Mouse (Mus musculus) adrenal gland, adult 8-10 months (tissue): ENCODE data around the gene Pbrm1. TPM values are rescaled to one million over a fixed set of nuclear protein-coding genes. Genes with fewer than 3 reads are reported as not detected.

Source experiments
- DNase-seq: peaks from one replicate; pipeline ENCODE4 v3.0.0; 2022
- total RNA-seq, 4 experiments: library from RNA; stranded (reverse); gene quantifications; 2 replicates each; pipeline ENCODE4 v1.2.4; 2022

Gene Pbrm1
- total RNA-seq, 4 experiments from 2014 or later, result 52.9 to 66.2 (median 61.2) TPM

DNA sequence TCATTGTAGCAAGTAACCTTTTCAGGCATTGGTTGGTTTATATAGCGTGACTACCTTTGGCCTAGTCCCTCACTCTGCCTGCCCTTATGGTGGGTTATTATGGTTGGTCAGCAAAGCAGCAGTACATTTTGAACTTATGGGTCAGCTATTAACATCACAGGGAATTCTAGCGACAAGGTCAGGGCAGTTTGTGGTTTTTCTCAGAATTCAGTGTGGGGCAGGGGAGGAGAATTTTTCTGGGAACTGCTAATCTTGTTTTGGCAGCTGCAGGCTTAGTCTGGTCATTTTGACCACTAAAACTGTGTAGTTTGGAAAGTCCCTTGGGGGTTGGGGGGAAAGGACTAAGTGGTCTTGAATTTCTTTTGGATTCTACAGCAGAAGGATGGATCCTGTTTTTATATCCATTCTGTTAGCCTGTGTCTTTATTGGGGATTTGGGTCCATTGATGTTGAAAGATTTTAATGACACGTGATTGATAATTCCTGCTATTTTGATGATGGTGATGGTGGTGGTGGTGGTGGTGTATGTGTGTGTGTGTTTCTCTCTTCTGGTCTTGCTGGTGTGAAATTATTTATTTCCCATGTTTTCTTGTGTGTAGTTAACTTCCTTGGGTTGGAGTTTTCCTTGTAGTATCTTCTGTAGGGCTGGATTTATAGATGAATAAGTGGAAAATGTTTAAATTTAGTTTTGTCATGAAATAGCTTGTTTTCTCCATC is 60.5 kb downstream of the Pbrm1 start:
- DNase-seq, result no peak

DNA sequence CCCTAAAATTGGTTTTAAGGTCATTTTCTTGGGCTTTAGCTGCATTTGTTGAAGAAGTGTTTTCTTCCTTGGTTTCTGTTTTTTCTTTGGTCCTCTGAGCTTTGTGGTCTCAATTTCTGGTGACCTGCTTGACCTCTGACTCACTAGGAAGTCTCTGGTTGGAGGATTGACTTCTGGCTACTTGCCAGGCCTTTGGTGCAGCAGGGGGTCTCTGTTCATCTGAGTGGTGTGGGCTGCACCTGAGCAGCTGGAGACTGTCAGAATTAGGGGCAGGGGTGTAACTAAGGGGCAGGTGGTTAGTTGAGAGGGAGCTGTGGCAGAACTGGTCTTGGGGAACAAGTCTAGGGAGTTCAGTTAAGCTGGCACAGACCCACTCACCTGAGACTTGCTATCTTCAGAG is 62.2 kb downstream of the Pbrm1 start:
- DNase-seq, result no peak

DNA sequence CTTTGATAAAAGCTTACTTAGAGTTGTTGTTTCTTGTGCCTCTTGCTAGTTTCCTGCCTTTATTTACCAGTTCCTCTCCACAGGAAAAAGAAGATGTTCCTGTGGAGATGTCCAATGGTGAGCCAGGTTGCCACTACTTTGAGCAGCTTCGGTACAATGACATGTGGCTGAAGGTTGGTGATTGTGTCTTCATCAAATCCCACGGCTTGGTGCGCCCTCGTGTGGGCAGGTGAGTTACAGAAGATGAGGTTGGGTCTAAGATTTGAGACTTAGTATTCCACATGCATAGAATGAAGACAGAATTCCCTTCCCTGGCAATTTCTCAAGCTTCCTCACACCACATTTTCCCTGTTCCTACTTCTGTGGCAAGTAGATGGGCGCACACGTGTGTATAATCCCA is 68.5 kb downstream of the Pbrm1 start:
- DNase-seq, result no peak

DNA sequence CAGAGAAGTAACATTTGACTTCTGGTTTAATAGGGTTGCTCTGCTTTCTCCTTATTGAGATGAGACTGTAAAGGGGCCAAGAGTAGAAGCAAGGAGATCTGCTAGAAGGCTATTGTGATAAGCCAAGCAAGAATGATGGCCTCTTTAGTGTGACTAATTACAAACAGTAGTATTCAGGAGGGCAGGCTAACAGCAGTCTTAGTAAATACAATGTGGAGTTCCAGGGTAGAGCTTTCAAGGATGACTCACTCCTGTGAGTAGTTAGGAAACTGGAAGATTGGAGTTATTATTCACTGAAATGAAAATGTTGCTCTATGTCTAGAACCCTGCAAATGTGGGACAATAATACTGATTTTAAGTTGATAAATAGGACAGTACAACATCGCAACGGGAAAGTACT is 69.6 kb downstream of the Pbrm1 start:
- no peak for DNase-seq

DNA sequence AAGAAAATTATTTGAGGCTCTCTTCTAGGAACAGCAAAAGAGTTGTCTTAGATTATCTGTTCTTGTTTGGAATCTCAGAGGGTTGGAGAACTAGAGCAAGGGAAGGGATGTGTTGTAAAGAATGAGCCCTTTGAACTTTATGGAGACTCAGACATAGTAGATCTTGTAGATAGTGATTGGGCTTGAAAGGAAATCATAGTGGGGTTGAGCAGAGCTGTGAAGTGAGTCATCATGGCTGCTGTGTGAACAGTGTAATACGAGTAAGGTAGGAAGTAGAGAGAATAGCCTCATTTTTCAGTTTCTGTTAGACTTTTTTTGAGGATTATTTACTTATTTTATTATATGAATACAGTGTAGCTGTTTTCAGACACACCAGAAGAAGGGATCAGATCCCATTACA is 71.0 kb downstream of the Pbrm1 start:
- DNase-seq, result no peak

DNA sequence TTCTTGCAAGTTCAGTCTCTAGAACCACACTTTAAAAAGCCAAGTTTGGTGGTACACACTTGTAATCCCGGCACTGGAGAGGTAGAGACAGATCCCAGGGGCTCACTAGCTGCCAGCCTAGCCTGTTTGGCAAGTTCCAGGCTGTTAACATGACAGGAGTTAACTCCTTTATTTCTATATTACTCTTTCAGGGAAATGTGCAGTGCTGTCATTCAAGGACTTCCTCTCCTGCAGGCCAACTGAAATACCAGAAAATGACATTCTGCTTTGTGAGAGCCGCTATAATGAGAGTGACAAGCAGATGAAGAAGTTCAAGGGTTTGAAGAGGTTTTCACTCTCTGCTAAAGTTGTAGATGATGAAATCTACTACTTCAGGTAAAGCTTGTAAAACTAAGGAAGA is 86.2 kb downstream of the Pbrm1 start:
- no peak for DNase-seq

DNA sequence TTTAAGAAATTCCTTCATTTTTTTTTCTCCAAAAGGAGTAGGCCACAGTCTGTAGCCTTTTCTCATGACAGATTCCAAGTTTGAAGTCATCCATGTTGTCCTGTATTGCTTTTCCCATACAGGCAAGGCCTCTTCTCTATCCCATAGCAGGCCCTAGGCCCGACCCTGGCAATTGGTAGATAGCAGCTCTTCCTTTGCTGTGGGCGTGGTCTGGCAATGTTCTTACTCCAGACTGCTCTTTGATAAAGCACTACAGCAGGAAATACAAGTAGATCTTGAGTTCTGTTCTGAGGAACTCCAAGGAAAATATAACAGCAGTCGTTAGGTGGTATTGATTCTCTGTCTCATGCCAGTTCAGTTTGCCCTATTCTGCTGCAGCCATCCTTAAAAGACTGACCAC is 91.7 kb downstream of the Pbrm1 start:
- no peak for DNase-seq

DNA sequence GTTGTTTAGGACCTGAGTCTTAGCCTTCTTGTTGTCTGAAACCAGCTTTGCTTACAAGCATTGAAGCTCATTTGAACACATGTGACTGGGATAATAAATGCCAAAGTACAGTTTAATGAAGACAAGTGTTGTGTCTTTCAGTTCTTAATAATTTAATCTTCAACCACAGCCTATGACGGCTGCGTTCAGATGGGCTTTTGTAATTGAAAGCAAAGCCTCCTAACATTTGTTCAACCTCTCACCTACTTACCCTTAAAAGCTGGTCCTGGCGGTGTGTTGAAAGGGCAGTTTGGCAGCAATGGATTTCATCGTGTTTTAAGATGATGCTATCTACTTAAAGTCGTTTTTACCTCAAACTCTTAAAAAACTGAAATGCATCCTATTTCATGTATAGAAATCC is 93.2 kb downstream of the Pbrm1 start:
- DNase-seq, result no peak

DNA sequence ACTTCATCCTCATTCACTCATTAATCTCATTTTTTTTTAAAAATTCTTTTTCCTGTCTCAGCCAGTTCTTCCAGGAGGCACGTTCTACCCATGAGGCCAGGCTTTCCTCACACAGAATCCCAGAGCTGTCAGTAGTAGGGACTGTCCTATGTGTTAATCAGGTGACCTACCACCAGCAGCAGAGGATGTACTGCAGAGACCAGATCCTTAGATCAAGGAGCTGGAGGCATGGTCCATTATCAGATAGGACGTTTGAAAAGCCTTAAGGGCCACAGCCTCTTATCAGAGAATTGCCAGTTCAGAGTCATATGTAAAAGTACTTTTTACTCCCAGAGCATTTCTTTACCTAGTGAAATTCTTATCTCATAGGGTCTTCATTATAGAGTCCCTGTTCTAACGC is 95.1 kb downstream of the Pbrm1 start:
- DNase-seq, result no peak

DNA sequence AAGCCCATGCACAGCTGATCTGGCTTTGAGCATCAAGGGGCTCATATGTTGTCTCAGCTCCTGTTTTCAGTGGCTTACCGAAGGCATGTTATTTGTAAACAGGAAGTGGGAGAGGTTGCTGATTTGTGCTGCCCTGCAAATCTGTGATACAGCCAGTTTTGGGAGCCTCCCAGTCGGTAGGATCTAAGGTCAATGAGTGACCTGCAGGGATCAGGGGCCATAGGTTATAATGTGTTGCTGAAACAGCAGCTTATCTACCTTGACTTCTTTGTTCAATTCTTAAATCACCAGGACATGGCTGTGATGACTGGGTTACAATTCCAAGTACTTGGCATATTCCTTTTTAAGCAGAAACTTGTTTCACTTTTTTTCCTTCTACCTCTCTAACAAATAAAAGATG is 96.6 kb downstream of the Pbrm1 start:
- no peak for DNase-seq

DNA sequence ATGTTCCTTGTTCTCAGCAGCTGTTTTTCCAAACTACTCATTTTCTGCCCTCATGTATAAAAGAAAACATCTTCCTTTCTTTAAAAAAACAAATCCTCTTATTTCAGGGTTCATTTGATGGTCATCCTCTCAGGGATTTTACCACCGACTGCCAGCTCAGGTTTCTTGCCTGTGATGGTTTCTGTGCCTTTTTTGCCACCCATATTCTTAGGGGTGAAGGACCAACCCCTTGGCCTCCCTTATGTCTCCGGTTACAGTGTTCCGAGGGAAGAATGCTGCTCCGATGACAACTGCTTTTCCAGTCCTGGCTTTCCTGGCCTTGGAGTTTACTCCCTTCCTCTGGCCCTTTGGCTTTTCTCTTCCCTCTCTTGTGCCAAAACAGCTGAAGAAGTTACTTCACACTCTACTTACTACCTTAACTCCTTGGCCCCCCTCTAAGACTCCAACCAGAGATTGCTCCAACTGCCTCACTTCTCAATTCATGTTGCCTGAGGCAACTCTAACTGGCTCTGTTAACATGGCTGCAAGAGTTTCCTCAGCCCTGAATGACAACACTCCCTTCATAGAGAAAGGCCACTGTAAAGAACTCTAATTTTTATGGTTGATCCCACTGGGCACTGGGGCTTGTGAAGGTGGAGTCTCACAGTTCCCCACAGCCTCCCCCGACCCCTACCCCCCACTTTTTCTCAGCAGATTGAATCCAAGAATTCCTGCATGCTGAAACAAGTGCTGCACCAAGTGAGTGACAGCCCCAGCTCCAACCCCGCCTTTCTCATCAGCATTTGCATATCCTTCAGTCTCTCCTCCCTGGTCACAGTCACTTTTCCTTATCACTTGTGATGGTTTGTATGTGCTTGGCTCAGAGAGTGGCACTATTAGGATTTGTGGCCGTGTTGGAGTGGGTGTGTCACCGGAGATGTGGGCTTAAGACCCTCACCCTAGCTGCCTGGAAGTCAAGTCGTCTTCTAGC is 106.5 kb downstream of the Pbrm1 start:
- no peak for DNase-seq

DNA sequence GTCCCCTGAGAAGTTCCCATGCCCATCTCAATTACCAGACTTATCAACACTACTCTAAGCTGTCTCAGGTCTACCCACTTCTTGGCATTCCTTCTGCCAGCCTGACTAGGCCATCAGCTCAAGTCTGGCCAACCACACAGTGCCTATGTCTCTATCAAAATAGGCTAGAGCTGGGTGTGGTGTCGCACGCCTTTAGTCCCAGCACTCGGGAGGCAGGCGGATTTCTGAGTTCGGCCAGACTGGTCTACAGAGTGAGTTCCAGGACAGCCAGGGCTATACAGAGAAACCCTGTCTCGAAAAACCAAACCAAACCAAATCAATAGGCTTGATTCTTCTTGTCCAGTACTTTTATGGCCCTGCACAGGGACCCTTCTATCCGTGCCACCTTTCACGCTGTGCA is 107.9 kb downstream of the Pbrm1 start:
- no peak for DNase-seq

DNA sequence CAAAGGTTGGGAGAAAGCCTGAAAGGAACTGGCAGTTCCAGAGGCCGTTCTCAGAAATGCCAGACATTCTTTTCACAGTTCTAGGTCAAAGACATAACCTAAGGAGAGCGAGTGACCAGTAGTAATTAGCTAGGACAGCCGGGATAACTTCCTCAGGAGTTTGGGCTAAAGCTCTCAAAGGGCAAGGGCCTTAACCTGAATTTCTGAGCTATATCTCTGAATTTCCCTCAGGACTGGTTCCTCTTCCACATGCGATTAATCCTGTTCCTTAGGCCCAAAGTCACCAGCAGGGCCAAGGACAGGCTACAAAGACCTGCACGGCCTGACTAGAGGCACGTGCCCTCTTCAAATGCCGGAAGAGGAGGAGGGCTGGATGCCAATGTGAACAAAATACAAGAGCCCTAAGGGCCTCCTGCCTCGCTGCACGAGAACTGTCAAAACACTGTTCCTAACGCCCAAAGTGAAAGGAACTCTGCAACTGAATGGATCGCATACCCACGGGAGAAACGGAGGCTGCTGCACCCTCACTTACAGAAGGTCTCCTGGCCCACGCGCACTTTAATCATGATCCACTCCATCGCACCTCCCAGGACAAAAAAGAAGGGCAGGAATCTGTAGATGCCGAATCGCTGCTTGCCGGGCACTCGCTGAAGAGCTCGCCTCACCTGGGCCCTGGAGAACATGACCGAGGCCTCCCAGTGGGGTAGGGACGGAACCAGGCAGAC is 109.3 kb downstream of the Pbrm1 start:
- DNase-seq, result peak; percentile 57

DNA sequence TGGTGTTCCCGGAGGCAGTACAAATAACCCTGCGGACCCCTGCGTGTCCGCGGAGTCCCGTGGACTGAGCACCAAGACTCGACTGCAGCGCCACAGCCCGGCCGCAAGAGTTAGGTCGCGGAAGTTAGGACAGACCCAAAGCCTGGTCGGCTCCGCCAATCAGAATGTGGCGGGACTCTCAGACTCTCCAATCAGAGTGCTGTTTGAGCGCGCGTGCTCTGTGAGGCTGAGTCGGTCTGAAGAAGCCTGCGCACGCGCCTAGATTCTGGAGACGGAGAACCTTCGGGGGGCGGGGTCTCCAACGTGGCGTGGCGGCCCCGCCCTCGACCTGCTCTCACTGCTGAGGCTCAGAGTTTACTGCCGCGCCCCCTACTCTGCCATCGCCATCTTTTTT is 109.9 kb downstream of the Pbrm1 start, which contains the start of gene Smim4:
Gene Smim4 (minus strand): TSS at position 131 of the 394 bp plus-strand sequence.
- DNase-seq, result peak; percentile 97

DNA sequence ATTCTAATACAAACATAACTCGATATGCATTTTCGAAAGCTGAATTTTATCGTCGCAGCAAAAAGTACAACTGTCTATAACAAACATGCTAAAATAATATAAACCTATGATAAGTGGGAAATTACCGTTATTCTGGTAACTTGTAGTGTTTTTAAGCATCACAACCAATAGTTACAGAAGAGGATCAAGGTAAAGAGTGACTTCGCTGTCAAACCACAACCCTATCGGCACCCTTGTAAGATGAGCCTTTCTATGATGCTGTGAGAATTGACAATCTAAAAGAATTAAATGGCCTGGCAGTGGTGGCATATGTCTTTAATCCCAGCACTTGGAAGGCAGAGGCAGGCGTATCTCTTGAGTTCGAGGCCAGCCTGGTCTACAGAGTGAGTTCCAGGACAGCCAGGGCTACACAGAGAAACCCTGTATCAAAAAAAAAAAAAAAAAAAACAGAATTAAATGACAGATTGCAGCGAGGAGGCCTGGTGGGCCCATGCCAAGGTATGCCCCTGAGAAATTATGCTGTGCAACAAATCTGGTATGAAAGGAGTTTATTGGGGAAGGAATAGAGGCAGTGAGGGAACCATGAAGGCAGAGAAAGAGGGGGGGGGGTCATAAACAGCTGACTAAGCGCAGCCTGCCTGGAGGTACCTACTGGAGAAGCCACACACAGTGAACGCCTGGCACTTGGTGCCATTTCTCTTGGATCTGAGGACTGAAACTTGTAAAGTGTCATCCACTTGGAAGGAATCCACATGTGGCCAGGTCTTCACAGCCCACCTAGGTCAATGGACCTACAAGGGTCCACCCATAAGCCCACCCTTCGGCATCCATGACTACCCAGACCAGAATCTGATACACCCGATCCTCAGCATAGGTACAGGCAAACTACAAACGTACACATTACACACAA is 110.6 kb downstream of the Pbrm1 start:
- no peak for DNase-seq

DNA sequence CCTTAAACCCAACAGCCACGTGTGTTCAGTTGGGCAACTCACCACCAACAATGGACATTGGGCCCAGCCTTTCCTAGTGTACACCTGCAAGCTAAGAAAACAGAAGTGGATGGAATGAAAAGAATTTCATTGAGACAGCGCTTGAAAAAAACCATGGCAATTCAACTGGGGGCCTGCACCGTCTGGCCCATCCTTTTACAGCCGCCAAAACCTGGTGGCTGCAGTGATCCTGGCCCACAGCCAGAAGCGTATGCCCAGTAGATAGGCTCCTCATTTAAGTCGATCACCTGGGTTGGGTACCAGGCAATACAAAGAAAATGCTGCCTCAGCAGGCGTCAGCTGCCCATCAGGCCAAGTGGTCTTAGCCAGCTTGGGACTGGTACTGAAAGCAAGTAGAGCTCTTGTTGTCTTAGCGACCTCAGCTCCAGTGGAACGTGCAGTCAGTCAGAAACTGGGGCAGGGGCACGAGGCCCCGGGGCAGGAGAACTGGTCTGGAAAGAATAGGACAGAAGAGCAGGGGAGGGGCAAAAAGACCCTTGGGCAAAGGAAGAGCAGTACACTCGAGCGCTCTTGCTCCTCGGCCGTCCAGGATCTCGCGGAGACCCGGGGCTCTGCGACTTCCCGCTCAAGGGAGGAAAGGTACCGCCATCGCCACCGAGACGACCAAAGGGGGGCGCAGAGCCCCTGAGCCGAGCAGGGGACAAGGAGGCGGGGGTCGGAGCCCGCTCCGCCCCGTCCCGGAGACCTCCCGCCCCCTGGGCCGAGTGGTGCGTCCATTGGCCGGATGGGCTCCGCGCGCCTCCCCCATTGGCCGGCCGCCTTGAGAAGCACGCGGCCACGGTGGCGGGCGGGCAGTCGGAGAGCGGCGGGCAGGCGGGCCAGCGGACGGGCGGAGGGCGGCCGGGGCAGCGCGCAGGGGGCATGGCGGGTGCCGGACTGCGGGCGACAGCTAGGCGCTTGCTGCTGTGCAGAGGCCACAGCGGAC is 111.6 kb downstream of the Pbrm1 start, which contains the start of gene Nt5dc2:
Gene Nt5dc2 (plus strand): TSS at position 818 of the 985 bp plus-strand sequence.
- peak; percentile 76 for DNase-seq

DNA sequence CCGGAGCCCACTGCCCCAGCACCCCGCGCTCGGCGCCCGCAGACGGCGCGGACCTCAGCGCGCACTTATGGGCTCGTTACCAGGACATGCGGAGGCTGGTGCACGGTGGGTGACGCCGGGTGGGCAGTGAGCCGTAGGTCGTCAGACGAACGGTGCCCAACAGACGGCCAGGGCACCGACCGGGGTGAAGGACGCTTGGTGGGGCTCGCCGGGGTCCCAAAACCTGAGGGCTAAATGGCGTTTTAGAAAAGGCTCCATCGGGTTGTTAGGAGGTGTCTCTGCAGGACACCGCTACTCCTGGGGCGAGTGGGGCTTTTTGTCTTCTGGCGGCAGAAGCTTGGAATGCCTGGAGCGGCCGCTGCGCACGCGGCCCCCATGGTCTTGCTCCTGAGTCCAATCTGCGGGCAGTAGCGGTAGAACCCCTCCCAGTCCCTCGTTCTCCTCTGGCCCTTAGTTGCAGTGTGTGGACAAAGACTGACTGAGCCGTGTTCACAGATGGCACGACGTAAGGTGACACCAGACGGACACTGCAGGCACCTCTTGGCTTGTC is 112.4 kb downstream of the Pbrm1 start:
- DNase-seq, result no peak

DNA sequence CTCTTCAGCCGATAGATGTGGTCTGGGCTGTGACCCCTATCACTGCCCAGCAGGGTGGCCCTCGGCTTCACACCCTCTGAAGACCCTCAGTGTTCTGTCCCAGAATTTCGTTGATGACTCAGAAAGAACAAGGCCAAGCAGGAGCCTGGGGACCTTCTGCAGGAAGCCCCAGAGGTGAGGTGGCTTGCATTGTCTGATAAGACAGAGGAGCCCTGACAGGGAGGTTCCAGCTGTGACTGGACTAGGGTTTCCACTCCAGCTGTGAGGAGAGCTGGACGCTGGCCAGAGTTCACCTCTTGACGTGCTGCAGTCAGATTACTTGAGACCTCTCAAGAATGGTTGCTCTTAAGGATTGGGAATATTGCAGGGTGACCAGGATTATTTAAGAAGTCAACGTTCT is 113.1 kb downstream of the Pbrm1 start:
- no peak for DNase-seq

DNA sequence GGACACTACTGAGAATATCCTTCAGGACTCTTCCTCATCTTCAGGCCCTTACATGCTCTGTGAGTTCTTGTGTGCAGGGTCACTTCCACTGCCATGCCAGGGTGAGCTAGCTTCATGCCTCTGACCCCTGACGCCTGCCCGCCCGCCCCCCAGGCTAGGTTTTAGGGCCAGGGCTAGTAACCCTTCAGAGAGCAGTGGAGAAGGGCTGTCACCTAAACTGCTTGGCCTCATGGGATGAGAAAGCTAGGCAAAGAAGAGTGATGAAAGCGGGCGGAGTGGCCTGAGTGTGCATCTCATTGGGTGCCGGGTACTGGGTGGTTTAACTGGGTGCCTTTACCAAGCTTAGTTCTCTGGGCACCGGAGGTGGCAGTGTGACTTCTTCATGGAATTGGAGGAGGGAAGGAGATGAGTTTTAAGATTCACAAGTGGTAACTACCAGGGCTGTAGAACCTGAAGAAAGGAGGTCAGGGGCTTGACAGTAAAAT is 113.6 kb downstream of the Pbrm1 start:
- no peak for DNase-seq
